In genomic region chr8:75108527-75109235, GRCm38 (mm10) we compare ENCODE assay signal across 7 mouse cellular contexts. TPM values are rescaled to one million over a fixed set of nuclear protein-coding genes. Genes with fewer than 3 reads are reported as not detected.
A peak's percentile ranks its signal among the peaks of the same experiment; 100 is the strongest.
DNase-seq lines count a peak whose midpoint lies in the region; ATAC-seq and TF ChIP-seq lines count a peak whose summit lies in the region.

No protein-coding gene starts in this region.

- peak overlapping the region; percentile 84 for H3K4me3 ChIP-seq in embryonic facial prominence, embryonic 10.5 days
- H3K4me3 ChIP-seq in intestine, postnatal 0 days (ENCODE audit: low read depth, low read length) = peak overlapping the region; percentile 78
- H3K4me3 ChIP-seq in limb, embryonic 10.5 days = peak overlapping the region; percentile 83
- H3K4me3 ChIP-seq in midbrain, embryonic 12.5 days = peak overlapping the region; percentile 78

- H3K27me3 ChIP-seq in embryonic facial prominence, embryonic 10.5 days (replicated peaks; ENCODE audit: low read depth, poor library complexity, severe bottlenecking) = no peaks in the 10 kb centered on the region
- no peaks in the 10 kb centered on the region for H3K27me3 ChIP-seq in intestine, postnatal 0 days (replicated peaks; ENCODE audit: control insufficient read depth, insufficient read depth, low read length)
- H3K27me3 ChIP-seq in limb, embryonic 10.5 days (ENCODE audit: low read depth, poor library complexity, severe bottlenecking) = no peaks in the 10 kb centered on the region
- H3K27me3 ChIP-seq in midbrain, embryonic 12.5 days = no peaks in the 10 kb centered on the region

- H3K4me2 ChIP-seq in intestine, postnatal 0 days (replicated peaks; ENCODE audit: low read depth) = peak overlapping the region; percentile 74
- peak overlapping the region; percentile 84 for H3K4me2 ChIP-seq in midbrain, embryonic 12.5 days (replicated peaks)

- H3K9ac ChIP-seq in intestine, postnatal 0 days (ENCODE audit: low read depth, low read length) = peak overlapping the region; percentile 69
- H3K9ac ChIP-seq in midbrain, embryonic 12.5 days (replicated peaks) = peak overlapping the region; percentile 86

- TF ChIP-seq CTCF in intestine, postnatal 0 days (IDR thresholded peaks at IDR 0.05; ENCODE audit: low read depth) = peak; percentile 93

- H3K9me3 ChIP-seq in embryonic facial prominence, embryonic 10.5 days = no peaks in the 10 kb centered on the region
- no peaks in the 10 kb centered on the region for H3K9me3 ChIP-seq in intestine, postnatal 0 days (ENCODE audit: control insufficient read depth)
- no peaks in the 10 kb centered on the region for H3K9me3 ChIP-seq in limb, embryonic 10.5 days (replicated peaks)
- no peaks in the 10 kb centered on the region for H3K9me3 ChIP-seq in midbrain, embryonic 12.5 days

- peak; percentile 78 for ATAC-seq in granulocyte monocyte progenitor cell, adult 5-6 weeks (replicated peaks; ENCODE audit: poor library complexity, severe bottlenecking)
- peak; percentile 76 for ATAC-seq in intestine, postnatal 0 days
- peak; percentile 75 for ATAC-seq in midbrain, embryonic 12.5 days (ENCODE audit: low FRiP score, low read depth)

- under 1% methylated on average over 9 of the region's 9 CpGs for whole genome bisulfite sequencing in embryonic facial prominence, embryonic 10.5 days
- WGBS in intestine, postnatal 0 days = under 1% methylated on average over 9 of the region's 9 CpGs
- under 1% methylated on average over 9 of the region's 9 CpGs for WGBS in limb, embryonic 10.5 days
- 1% methylated on average over 9 of the region's 9 CpGs for WGBS in midbrain, embryonic 12.5 days

- peak overlapping the region; percentile 99 for H3K27ac ChIP-seq in embryonic facial prominence, embryonic 10.5 days (replicated peaks)
- H3K27ac ChIP-seq in intestine, postnatal 0 days (ENCODE audit: low read depth, low read length) = peak overlapping the region; percentile 62; the same call in 1 of the 2 replicates
- H3K27ac ChIP-seq in limb, embryonic 10.5 days = peak overlapping the region; percentile 97
- H3K27ac ChIP-seq in midbrain, embryonic 12.5 days (replicated peaks) = peak overlapping the region; percentile 77

- peaks cover 26% of the 10 kb centered on the region for H3K4me1 ChIP-seq in embryonic facial prominence, embryonic 10.5 days
- H3K4me1 ChIP-seq in intestine, postnatal 0 days (replicated peaks; ENCODE audit: control insufficient read depth, insufficient read depth, low read length) = peaks cover 5% of the 10 kb centered on the region; the same call in 1 of the 2 replicates
- peaks cover 21% of the 10 kb centered on the region for H3K4me1 ChIP-seq in limb, embryonic 10.5 days
- peaks cover 21% of the 10 kb centered on the region for H3K4me1 ChIP-seq in midbrain, embryonic 12.5 days

- peaks cover 36% of the 10 kb centered on the region for H3K36me3 ChIP-seq in embryonic facial prominence, embryonic 10.5 days (replicated peaks)
- peaks cover 21% of the 10 kb centered on the region; the same call in 1 of the 2 replicates for H3K36me3 ChIP-seq in intestine, postnatal 0 days (ENCODE audit: control insufficient read depth, insufficient read depth)
- H3K36me3 ChIP-seq in limb, embryonic 10.5 days = peaks cover 37% of the 10 kb centered on the region
- peaks cover 24% of the 10 kb centered on the region for H3K36me3 ChIP-seq in midbrain, embryonic 12.5 days

- peak; percentile 89 for DNase-seq in adrenal gland, postnatal 14 days
- peak; percentile 87 for DNase-seq in embryonic facial prominence, embryonic 10.5 days (ENCODE audit: low spot score)
- peak; percentile 79 for DNase-seq in limb, embryonic 10.5 days (ENCODE audit: low spot score)
- peak; percentile 64 for DNase-seq in skeletal muscle tissue, adult 2 months (ENCODE audit: low read depth, low spot score)

RNA-seq across cellular contexts. Expression of gene Mcm5, which starts 0.7 kb away (rescaled TPM):
- total RNA-seq in adrenal gland, postnatal 14 days (2021) = 26.7 and 33.0 TPM in 2 replicates
- polyA plus RNA-seq in embryonic facial prominence, embryonic 10.5 days (2016; fragmentation: Nextera tagmentation; extraction: Ambion mirVana) = 312 and 340 TPM in 2 replicates
- total RNA-seq in granulocyte monocyte progenitor cell, adult 5-6 weeks (2014; fragmentation: Nextera tagmentation) = 200 and 228 TPM in 2 replicates
- 271 and 288 TPM in 2 replicates for total RNA-seq in granulocyte monocyte progenitor cell, adult 5-6 weeks (2017)
- 21.3 and 23.9 TPM in 2 replicates for polyA plus RNA-seq in intestine, postnatal 0 days (2015; fragmentation: Nextera tagmentation; extraction: Ambion mirVana)
- polyA plus RNA-seq in limb, embryonic 10.5 days (2016; fragmentation: Nextera tagmentation; extraction: Ambion mirVana) = 364 and 378 TPM in 2 replicates
- 139 and 152 TPM in 2 replicates for polyA plus RNA-seq in midbrain, embryonic 12.5 days (2016; fragmentation: Nextera tagmentation; extraction: Ambion mirVana)

RNA-seq across cellular contexts. Expression of gene Hmox1, which starts 15.3 kb away (rescaled TPM):
- total RNA-seq in adrenal gland, postnatal 14 days (2021) = 26.0 and 33.3 TPM in 2 replicates
- polyA plus RNA-seq in embryonic facial prominence, embryonic 10.5 days (2016; fragmentation: Nextera tagmentation; extraction: Ambion mirVana) = 20.9 and 21.3 TPM in 2 replicates
- 2.5 and 7.4 TPM in 2 replicates for total RNA-seq in granulocyte monocyte progenitor cell, adult 5-6 weeks (2014; fragmentation: Nextera tagmentation)
- 1.4 and 2.2 TPM in 2 replicates for total RNA-seq in granulocyte monocyte progenitor cell, adult 5-6 weeks (2017)
- 35.9 and 72.7 TPM in 2 replicates for polyA plus RNA-seq in intestine, postnatal 0 days (2015; fragmentation: Nextera tagmentation; extraction: Ambion mirVana)
- 18.5 and 22.9 TPM in 2 replicates for polyA plus RNA-seq in limb, embryonic 10.5 days (2016; fragmentation: Nextera tagmentation; extraction: Ambion mirVana)
- polyA plus RNA-seq in midbrain, embryonic 12.5 days (2016; fragmentation: Nextera tagmentation; extraction: Ambion mirVana) = 14.9 and 15.5 TPM in 2 replicates

Comparison
In these comparisons a context has a peak if more than half of its experiments do, and no peak if none do; other contexts are left out.
1. Peak in every context shown above with its lines: DNase-seq, ATAC-seq, H3K4me3 ChIP-seq and H3K27ac ChIP-seq.